Mouse (Mus musculus) 416B (cell line): ENCODE results near the gene Ggta1.

Experiments
- DNase-seq: peaks from one replicate; pipeline ENCODE4 v3.0.0; 2011; ENCODE audit warnings: low read depth

Ggta1 gene

DNA sequence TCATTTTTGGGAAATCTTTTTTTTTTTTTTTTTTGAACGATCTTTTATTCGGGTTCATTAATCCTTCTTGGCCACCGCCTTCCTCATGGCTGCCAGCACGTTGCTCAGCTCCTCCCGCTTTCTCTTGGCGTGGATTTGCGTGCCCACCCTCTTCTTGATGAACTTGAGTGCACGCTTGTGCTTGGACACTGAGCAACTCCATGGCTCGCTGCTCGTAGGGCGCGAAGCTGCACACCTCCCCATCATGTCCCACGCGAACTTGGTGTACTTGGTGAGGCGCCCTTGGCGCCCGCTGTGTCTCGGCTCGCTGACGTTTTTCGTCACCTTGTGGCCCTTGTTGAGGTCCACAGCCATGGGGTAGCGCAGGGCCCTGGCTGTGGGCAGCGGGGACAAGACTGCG, 28.1 kb upstream of the Ggta1 start:
- no peak for DNase-seq

DNA sequence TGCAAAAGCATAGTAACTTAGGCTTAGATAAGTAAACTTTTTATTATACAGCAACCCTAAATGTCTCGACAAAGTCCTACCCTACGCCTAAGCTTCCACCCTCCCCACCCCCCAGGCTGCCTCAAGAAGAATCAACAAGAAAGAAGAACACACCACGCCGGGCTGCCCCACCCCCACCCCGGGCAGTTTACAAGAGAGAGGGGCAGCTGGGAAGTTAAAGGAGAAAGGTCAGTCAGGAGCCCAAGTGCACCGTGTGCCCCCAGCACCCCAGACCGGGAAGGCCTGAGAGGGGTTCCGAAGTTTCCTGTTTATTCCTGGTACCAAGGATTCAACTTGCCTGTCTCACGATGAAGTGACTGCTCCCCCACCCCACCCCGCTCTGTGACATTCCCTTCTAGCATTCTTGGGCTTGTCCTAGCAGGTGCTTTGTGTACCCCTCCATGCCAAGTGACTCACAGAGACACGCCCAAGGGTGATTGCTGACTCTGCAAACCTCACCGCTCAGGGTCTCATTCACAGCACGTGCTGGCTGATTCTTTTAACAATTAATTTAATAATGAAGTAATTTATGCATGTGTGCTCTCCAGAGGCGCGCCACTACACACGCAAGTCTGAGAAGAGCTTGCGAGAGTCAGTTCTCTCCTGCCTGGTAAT, 27.6 kb upstream of the Ggta1 start:
- no peak for DNase-seq

DNA sequence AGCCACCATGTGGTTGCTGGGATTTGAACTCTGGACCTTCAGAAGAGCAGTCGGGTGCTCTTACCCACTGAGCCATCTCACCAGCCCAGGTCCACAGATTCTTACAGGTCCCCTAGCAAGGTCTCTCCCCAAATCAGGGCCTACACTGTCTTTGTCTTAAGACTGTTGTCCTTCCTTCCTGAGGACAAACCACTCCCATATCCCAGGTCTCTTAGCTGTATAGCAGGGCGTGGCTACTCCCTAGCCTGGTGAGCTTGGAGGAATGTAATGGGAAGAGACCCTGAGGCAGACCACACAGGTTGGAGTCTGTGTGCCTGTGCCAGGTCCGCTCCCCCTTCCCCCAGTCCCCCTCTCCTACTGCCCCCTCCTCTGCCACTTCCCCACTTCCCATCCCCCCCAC, 24.7 kb upstream of the Ggta1 start:
- DNase-seq: no peak

DNA sequence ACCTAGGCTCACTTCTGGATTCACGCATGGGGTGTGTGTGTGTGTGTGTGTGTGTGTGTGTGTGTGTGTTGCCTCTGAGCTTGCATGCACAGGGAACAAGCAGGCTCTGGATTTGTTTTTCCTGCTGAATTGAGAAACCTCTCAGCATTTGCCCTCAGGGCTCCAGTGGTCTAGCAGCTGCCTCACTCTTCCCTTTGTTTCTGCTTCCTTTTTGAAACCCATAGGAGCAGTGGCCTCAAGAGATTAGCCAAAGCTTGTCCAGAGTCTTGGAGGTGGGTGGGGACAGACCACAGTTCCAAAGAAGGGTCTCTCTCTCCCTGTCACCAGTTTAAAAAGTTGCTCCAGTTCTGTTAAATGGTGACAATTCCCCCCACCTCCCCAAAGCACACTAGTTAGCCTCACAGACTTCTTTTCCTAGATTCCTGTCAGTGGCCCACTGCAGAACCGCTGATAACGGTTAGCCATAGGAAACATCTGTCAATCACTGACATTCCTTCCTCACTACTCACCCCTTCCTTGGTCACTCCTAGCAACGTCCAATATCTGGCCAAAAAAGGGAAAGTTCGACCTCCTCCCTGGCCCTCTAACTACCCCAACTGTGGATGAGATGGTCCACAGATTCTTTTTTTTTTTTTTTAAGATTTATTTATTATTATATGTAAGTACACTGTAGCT, 24.1 kb upstream of the Ggta1 start:
- peak; percentile 84 for DNase-seq

DNA sequence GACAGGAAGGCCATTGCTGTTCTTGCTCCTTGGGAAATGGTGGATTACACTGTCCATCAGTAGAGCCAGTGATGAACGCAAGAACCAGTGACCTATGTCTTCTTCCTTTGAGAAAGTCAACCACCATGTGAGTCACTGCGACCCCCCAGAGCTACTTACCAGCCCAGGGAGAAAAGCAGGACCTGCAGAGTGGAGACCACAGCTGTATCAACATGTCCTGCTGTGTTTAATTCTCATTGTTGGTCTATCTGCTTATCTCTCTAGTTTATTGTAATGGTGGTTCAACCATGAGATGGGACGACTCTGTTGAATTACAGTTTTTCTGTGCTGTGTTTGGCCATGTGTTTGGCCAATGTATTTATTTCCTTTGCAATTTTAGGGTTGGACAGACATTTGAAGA, 21.1 kb upstream of the Ggta1 start:
- DNase-seq: peak; percentile 41

DNA sequence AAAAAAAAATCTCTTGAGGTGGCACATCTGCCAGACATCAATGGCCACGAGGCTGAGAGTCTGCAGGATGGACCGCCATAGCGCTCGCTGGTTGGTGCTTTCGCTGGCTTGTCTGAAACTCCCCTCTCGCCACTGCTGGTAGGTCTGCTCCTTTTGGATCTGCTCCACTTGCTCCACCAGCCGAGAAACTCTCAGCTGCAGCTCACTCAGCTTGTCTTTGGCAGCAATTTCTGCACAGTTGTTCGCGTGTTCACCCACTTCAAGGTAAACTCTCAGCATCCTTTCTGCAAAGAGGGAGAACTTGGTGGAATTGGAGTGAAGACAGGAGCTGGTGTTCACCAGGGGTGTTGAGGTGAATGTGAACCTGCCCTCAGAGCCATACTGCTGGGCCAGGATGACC, 20.4 kb upstream of the Ggta1 start:
- DNase-seq: no peak

DNA sequence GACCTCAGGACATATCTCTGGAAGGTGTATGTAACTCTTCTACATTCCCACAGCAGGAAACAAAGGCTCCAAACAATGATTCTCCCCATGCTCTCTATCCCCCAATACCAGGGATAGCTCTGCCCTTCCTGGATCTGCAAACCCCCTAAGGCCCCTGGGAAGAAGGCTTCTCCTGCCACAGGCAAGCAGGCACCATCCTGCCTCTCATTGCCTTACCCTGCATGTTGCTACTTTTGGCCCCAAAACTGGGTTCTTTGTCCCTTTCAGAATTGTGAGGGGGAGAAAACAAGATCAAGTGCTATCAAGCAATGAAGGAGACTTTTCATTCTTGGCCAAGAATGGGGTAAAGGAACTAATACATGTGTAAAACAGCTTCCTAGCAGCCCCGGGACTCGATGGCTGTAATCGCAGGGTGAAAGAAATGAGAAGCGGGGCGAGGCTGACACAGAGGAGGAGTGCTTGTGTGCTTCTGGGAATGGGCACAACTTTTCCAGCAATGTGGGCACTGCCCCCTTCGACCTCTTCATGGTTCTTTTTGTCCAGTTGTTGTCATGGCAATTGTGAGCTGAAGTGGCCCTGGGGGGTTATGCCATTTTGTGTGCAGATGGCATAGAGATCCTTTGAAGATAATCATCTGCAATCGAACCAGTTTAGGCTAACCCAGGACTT, 18.4 kb upstream of the Ggta1 start:
- DNase-seq: no peak

DNA sequence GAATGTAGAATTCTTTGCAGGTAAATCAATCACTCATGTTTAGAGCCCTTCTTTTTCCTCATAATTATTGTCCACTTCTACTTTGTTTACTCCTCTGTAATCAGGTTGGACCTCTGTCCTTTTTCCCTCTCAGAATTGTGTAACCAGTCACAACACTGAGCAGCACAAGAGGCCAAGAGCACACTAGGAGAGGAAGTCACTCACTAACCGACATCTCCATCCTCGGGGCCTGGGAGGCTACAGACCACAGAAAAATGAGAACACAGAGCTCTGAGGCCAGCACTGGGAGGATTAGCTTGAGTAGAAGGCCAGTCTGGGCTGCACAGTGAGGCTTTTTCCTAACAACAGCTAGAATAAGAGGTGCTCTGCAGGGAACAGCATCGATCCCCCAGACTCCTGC, 17.0 kb upstream of the Ggta1 start:
- peak; percentile 83 for DNase-seq

DNA sequence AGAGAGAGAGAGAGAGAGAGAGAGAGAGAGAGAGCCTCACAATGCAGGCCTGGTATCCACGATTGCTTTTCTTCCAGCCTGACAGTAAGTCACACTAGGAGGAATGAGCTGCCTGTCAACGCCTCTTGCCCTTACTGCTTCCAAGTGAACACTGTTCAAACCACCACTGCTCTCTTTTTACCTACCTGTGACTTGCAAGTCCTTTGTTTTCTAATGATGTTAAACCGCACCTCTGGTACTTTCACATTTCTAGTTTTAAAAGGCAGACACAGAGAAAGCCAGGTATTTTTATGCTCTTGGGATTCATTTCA, 15.7 kb upstream of the Ggta1 start:
- no peak for DNase-seq

DNA sequence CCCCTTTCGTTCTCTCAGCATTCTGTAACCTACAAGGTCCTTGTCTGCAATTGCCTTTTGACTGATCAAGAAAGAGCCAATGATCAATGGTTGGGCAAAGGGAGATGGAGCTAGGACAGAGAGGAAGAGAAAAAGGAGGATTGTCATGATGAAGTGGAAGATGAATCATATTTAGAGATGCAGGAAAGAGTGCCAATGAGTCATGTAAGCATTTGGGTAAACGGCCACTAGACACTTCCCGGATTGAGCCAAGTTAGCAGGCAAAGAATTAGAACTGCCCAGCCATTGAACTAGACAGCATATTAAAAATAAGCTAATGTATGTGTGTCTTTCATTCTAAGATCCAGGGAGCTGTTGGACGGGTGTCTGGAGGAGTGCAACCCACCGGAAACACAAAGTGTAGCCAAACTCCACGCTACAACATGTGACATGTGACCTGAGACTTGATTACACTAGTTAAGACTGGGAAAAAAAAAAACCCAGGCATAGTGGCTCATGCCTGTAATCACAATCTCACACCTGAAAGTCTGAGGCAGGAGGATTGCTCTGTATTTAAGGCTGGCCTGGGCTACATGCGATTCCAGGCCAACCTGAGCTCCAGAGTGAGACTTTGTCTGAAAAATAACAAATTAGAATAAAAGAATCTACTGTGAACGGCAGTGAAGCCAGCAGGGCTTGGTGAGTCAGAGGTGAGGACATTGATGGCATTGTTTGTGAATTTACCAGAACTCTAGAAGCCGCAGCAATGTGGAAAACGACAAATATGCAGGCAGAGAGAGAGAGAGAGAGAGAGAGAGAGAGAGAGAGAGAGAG, 15.2 kb upstream of the Ggta1 start:
- peak; percentile 76 for DNase-seq

DNA sequence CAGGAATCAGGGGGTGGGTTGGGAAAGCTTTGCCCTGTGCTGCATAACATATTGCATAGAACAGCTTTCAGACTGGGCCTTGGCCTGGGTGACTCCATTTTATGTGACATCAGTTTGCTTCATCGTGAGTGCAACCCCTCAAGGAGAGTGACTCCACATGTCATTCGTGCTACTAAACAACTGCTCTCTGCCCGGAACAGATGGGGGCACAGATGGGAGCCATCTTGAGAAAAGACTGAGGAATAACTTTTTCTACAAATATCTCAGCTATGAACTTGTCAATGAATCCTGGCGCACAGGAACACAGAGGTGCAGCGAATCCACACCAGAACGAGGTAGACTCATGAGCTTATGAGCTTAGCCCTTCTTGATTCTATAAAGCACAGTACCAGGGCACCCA, 14.3 kb upstream of the Ggta1 start:
- DNase-seq: no peak

DNA sequence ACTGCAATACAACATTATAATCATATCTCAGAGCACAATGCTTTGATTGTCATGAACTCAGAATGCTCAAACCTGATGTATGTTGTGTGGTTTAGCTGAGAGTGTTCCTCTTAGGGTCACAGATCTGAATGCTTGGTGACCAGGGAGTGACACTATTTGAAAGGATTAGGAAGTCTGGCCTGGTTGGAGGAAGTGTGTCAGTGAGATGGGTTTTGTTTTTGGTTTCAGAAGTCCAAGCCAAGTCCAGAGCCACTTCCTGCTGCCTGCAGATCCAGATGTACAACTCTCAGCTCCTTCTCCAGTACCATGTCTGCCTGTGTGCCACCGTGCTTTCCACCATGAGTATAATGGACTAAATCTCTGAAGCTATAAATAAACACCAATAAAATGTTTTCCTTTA, 11.9 kb upstream of the Ggta1 start:
- peak; percentile 77 for DNase-seq

DNA sequence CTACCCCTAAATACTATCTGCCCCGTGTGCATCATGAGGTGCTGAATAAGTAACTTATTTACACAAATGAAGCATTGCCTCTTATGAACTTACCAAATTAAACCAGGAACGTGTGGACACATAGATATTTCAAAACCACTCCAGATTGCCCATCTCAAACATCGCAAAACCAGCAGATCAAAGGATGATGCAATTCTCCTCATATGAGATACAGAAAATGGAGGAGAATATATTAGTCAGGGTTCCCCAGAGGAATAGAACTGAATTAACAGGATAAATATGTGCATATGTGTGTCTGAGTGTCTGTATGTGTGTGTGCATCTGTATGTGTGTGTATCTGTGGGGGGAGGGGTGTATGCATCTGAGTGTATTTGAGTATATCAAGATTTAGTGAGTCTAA, 6.2 kb upstream of the Ggta1 start:
- DNase-seq: peak; percentile 67

DNA sequence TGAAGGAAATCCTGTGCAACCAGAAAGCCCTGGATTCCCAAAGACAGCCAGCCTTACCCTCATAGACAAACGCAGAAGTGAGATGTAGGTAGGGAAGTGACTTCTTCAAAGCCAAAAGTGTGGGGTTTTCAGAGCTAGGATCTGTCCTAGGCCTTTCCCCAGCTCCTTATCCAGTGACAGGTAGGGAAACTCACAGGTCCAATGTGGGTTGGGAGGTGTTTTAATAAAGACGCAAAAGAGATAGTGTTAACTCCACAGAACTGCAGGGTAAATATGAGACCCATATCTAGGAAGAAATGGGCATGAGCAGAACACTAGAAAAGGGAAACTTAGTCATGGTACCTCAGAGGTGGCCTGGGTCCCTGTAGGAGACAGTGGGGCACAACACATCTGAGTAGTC, 5.2 kb upstream of the Ggta1 start:
- no peak for DNase-seq

DNA sequence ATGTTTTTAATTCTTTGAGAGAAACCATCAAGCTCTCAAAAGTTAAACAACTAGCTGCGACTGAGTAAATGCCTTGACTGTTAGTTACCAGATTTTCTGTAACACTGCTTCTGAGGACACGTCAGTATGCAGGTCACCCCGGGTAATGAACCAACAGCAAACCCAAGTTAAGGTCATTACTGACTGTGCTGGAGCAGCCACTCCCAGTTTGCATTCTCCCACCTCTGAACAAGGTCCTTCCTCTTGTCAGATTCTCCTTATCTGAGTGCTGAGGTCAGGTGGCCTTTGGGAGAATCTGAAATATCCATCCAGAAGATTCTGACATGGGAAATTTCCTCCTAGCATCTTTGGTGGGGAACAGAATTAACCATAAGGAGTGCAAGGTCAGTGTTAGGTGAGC, 4.8 kb upstream of the Ggta1 start:
- DNase-seq: no peak

DNA sequence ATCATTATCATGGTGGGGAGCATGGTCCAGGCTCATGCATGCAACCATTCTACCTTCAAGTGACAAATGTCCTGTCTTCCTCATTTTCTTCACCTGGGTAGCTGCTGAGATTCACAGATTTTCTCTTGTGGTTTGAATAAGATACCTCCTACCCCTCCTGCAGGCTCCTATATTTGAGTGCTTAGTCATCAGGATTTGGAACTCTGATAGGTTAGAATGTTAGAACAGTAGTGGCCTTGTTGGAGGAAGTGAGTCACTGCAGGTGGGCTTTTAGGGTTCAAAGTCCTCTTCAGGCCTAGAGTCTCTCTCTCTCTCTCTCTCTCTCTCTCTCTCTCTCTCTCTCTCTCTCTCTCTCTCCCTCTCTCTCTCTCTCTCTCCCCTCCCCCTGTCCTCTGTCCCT, 2.6 kb upstream of the Ggta1 start:
- DNase-seq: peak; percentile 57

DNA sequence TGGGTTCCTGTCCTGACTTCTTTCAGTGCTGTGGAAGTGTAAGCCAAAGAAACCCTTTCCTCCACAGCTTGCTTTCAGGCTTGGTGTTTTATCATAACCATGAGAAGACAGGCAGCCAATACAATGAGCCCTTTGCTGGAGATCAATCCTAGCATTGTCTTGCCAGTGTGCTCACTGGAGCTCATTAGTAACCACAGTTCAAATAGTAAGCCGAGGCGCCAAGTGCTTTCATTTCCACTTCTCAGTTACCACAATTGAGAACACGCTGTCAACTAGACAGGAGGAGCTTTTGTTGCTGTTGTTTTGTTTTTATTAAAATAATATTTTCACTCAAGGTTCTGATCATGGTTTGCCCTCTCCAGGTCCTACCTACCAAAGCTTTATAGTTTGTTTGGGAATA, 1.5 kb upstream of the Ggta1 start:
- DNase-seq: no peak

DNA sequence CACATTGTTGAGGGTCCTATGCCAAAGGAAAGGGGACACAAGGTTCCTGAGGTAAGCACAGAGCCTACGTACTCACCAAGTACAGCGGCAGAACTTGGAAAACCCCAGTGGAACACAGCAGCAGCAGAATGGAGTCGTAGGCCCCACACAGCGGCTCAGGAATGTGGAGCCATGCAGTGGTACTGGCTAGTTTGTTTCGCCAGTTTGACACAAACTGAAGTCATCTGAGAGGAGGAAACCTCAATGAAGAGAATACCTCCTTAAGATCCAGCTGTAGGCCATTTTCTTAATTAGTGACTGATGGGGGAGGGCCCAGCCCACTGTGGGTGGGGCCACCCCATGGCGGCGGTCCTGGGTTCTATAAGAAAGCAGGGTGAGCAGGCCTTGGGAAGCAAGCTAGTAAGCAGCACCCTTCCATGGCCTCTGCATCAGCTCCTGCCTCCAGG, 1.1 kb upstream of the Ggta1 start:
- no peak for DNase-seq

DNA sequence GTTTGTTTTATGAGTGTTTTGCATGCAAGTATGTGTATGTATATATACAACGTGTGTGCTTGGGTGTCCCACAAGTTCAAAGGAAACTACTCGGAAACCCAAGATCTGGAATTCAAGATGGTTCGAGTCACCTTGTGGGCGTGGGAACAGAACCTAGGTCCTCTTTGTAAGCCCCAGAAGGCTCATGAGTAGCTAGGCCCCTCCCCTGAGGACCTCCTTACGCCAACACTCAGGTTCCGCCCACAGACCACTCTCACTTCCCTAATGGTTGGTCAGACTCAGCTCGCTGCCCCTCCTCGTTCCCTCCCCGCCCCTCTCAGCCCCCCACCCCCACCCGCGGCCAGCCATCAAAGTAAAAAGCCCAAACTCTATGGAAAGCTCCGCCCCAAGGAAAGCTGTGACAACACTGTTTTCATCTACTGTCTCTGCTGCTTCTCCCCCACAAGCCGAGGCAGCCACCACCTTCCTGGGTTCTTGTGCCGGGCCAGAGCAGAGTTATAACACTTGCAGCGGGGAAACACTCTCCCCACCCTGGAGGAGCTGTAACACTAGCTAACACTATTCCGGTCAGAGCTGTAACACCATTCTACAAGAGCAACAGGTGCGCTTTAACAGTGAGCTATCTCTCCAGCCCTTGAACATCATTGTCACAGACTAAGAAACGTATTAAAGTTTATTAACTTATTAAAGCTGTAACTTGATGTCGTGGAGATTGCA, 499 bp upstream of the Ggta1 start:
- DNase-seq: no peak

DNA sequence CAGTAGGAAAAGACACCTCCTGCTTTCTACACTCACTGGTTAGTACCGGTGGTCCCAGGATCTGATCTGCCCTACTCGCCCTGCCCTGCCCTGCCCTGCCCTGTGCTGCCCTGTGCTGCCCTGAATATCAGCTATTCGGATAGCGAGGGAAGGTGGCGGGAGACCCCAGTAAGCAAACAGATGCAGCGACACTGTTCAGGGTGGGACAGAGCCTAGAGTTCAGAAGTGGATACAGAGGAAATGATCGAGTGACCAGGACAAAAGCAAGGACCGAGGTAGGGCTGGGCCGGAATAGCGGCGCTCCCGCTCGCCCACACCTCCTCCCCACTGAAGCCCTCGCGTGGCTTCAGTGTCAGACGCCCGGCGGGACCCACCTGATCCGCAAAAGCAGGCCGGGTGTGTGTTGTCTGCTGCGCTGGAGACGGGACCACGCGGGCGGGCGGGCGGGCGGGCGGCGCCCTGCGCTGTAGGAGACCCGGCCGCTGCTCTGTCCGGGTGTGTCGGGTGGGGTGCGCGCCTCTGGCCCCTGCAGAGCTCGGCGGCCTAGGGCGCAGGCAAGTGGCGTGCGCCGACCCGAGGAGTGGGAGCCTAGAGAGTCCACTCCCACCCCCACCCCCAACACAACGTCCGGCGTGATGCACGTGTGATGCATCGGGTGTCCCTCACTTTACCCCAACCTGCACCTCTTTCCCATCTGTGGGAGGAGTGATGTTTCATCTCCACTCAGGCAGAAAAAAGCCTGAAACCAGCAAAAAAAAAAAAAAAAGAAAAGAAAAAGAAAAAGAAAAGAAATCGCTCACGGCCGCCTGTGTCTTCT, 852 bp downstream of the Ggta1 start:
- no peak for DNase-seq
